Mouse (Mus musculus) bone marrow, adult 2 months (tissue): ENCODE results near the gene Adgrg5.

Source experiments
- CTCF ChIP-seq: fragments of 200-500 bp; IDR thresholded peaks from 2 replicates; pipeline ENCODE4 v1.5.1; 2011; ENCODE audit warnings: low read length, control low read depth; ENCODE audit not compliant: control insufficient read depth, insufficient read depth
- POLR2A ChIP-seq: fragments of 200-500 bp; IDR thresholded peaks from 2 replicates; pipeline ENCODE4 v1.6.1; 2011; ENCODE audit warnings: low read depth, mild to moderate bottlenecking, control low read depth, low read length, borderline replicate concordance; ENCODE audit not compliant: control insufficient read depth

- peak; percentile 90 for TF ChIP-seq CTCF
- no peak for TF ChIP-seq POLR2A
Measured at GRCm38 (mm10) chr8:94950046-94950445, 26.6 kb downstream of the Adgrg5 start.
